Mouse (Mus musculus) testis, adult 2 months (tissue): ENCODE results near the gene Srgap2. TPM values are rescaled to one million over a fixed set of nuclear protein-coding genes. Genes with fewer than 3 reads are reported as not detected.
"Not testable (repeated sequence)": the region's sequence is repeated elsewhere in the genome, so short reads cannot be mapped to it uniquely, and the experiment has no call there.

ENCODE experiments used
- H3K27ac ChIP-seq: fragments of 200-500 bp; 2 replicates; pipeline ENCODE4 v1.5.1; 2012; ENCODE audit warnings: low read depth, low read length; ENCODE audit not compliant: control insufficient read depth, insufficient read depth
- H3K27me3 ChIP-seq: fragments of 200-500 bp; 2 replicates; pipeline ENCODE4 v1.6.1; 2012; ENCODE audit warnings: mild to moderate bottlenecking, low read length, moderate library complexity; ENCODE audit not compliant: control insufficient read depth, insufficient read depth
- H3K36me3 ChIP-seq: fragments of 200-500 bp; 2 replicates; pipeline ENCODE4 v1.6.1; 2012; ENCODE audit warnings: mild to moderate bottlenecking, low read length; ENCODE audit not compliant: control insufficient read depth, insufficient read depth
- H3K4me1 ChIP-seq: fragments of 200-500 bp; 2 replicates; pipeline ENCODE4 v1.6.1; 2012; ENCODE audit warnings: low read length; ENCODE audit not compliant: control insufficient read depth, insufficient read depth
- H3K4me3 ChIP-seq: fragments of 200-500 bp; 2 replicates; pipeline ENCODE4 v1.5.1; 2012; ENCODE audit warnings: low read depth, mild to moderate bottlenecking, low read length, moderate library complexity, mixed read lengths; ENCODE audit not compliant: control insufficient read depth
- CTCF ChIP-seq: fragments of 200-500 bp; IDR thresholded peaks from 2 replicates; pipeline ENCODE4 v1.5.1; 2012; ENCODE audit warnings: low read depth, mild to moderate bottlenecking, inconsistent platforms, low read length, moderate library complexity; ENCODE audit not compliant: control insufficient read depth, insufficient read depth, insufficient replicate concordance
- POLR2A ChIP-seq: fragments of 200-500 bp; IDR thresholded peaks from 2 replicates; pipeline ENCODE4 v1.6.1; 2012; ENCODE audit warnings: low read depth, mild to moderate bottlenecking, inconsistent platforms, low read length, moderate library complexity; ENCODE audit not compliant: control insufficient read depth
- polyA plus RNA-seq: library from polyadenylated mRNA; depleted of rRNA; stranded (reverse); fragments of >200 nt; gene quantifications from 2 replicates; pipeline ENCODE4 v1.2.3, GENCODE M21; 2012

The Srgap2 gene
- polyA plus RNA-seq, 1 experiment: 12.6 TPM

GRCm38 (mm10) chr1:131346916-131347555 is 180.1 kb downstream of the Srgap2 start:
- Histone ChIP-seq H3K4me1 (no peaks in the 10 kb centered on the region), H3K27ac (no peak overlapping the region), H3K27me3 (no peaks in the 10 kb centered on the region), H3K36me3 (no peaks in the 10 kb centered on the region; the same call in 1 of the 2 replicates), H3K4me3 (no peak overlapping the region)
- no peak for TF ChIP-seq POLR2A
- TF ChIP-seq CTCF: no peak

GRCm38 (mm10) chr1:131345422-131346419 is 181.4 kb downstream of the Srgap2 start:
- Histone ChIP-seq H3K27ac (no peak overlapping the region), H3K36me3 (no peaks in the 10 kb centered on the region; the same call in 1 of the 2 replicates), H3K4me3 (no peak overlapping the region), H3K4me1 (no peaks in the 10 kb centered on the region), H3K27me3 (no peaks in the 10 kb centered on the region)
- TF ChIP-seq CTCF: no peak
- no peak for TF ChIP-seq POLR2A

- no peaks in the 10 kb centered on the region for H3K4me1 ChIP-seq
- TF ChIP-seq CTCF (no peak), POLR2A (no peak)
- no peak overlapping the region for H3K27ac ChIP-seq
- no peak overlapping the region for H3K4me3 ChIP-seq
- no peaks in the 10 kb centered on the region for H3K27me3 ChIP-seq
- no peaks in the 10 kb centered on the region; the same call in 1 of the 2 replicates for H3K36me3 ChIP-seq
Measured at GRCm38 (mm10) chr1:131344691-131345090, 182.5 kb downstream of the Srgap2 start.

GRCm38 (mm10) chr1:131336017-131336416 is 191.1 kb downstream of the Srgap2 start:
- H3K27me3 ChIP-seq: no peaks in the 10 kb centered on the region
- no peaks in the 10 kb centered on the region for H3K4me1 ChIP-seq
- TF ChIP-seq POLR2A (no peak), CTCF (no peak)
- H3K4me3 ChIP-seq: no peak overlapping the region
- H3K36me3 ChIP-seq: peaks cover 2% of the 10 kb centered on the region; the same call in 1 of the 2 replicates
- no peak overlapping the region for H3K27ac ChIP-seq

- H3K4me3 ChIP-seq: no peak overlapping the region
- no peak overlapping the region for H3K27ac ChIP-seq
- peaks cover 2% of the 10 kb centered on the region; the same call in 1 of the 2 replicates for H3K36me3 ChIP-seq
- TF ChIP-seq POLR2A (no peak), CTCF (no peak)
- no peaks in the 10 kb centered on the region for H3K4me1 ChIP-seq
- no peaks in the 10 kb centered on the region for H3K27me3 ChIP-seq
Measured at GRCm38 (mm10) chr1:131335604-131336003, 191.5 kb downstream of the Srgap2 start.

GRCm38 (mm10) chr1:131331180-131331579 is 196.0 kb downstream of the Srgap2 start:
- Histone ChIP-seq H3K27me3 (no peaks in the 10 kb centered on the region), H3K4me1 (no peaks in the 10 kb centered on the region), H3K36me3 (peaks cover under 1% of the 10 kb centered on the region; the same call in 1 of the 2 replicates), H3K27ac (no peak overlapping the region), H3K4me3 (no peak overlapping the region)
- TF ChIP-seq POLR2A (no peak), CTCF (no peak)

GRCm38 (mm10) chr1:131329093-131329492 is 198.1 kb downstream of the Srgap2 start:
- H3K4me3 ChIP-seq, H3K4me1 ChIP-seq, H3K36me3 ChIP-seq, H3K27ac ChIP-seq, H3K27me3 ChIP-seq: not testable (repeated sequence)

- TF ChIP-seq CTCF: no peak
- no peak for TF ChIP-seq POLR2A
- Histone ChIP-seq H3K36me3 (no peaks in the 10 kb centered on the region), H3K27ac (no peak overlapping the region)
Measured at GRCm38 (mm10) chr1:131327167-131327566, 200.0 kb downstream of the Srgap2 start.

More at GRCm38 (mm10) chr1:131327167-131327566, 200.0 kb downstream of the Srgap2 start:
- Histone ChIP-seq H3K27me3 (no peaks in the 10 kb centered on the region), H3K4me1 (no peaks in the 10 kb centered on the region), H3K4me3 (no peak overlapping the region)
